Mouse (Mus musculus) liver, postnatal 0 days (tissue): ENCODE measurements at regions not wholly inside any gene's neighbourhood (a gene's known extent, or its start where the extent isn't known, plus 50 kb on each side); places are given as distances from the start of the nearest gene placed in this dataset.

Source experiments
- ATAC-seq: fragments of 200-750 bp; cut with Nextera tagmentation; 2 replicates; pipeline ENCODE4 v1.8.0; 2017; ENCODE audit warnings: mild to moderate bottlenecking, moderate library complexity
- DNase-seq: peaks from one replicate; pipeline ENCODE4 v3.0.0-alpha.2; 2016
- H3K27ac ChIP-seq: fragments of 300-500 bp; sonication (generic); 2 replicates; pipeline ENCODE4 v1.5.1; 2014; ENCODE audit warnings: antibody characterized with exemption, moderate library complexity, mild to moderate bottlenecking, low read depth
- H3K27me3 ChIP-seq: fragments of 300-500 bp; sonication (generic); 2 replicates; pipeline ENCODE4 v1.6.1; 2014; ENCODE audit warnings: low read length, control low read depth, mixed read lengths; ENCODE audit not compliant: insufficient read depth
- H3K36me3 ChIP-seq: fragments of 300-500 bp; sonication (generic); replicated peaks from 2 replicates; pipeline ENCODE4 v1.6.1; 2014; ENCODE audit warnings: mild to moderate bottlenecking, control low read depth, low read length, moderate library complexity, mixed read lengths; ENCODE audit not compliant: insufficient read depth
- H3K4me1 ChIP-seq: fragments of 300-500 bp; sonication (generic); 2 replicates; pipeline ENCODE4 v1.6.1; 2014; ENCODE audit warnings: antibody characterized with exemption, mild to moderate bottlenecking, control low read depth; ENCODE audit not compliant: insufficient read depth
- H3K4me2 ChIP-seq: fragments of 300-500 bp; sonication (generic); 2 replicates; pipeline ENCODE4 v1.6.1; 2014; ENCODE audit warnings: low read depth, mild to moderate bottlenecking, low read length, moderate library complexity, mixed read lengths
- H3K4me3 ChIP-seq: fragments of 300-500 bp; sonication (generic); 2 replicates; pipeline ENCODE4 v1.5.1; 2014; ENCODE audit warnings: low read depth, low read length
- H3K9ac ChIP-seq: fragments of 300-500 bp; sonication (generic); replicated peaks from 2 replicates; pipeline ENCODE4 v1.6.1; 2014; ENCODE audit warnings: mild to moderate bottlenecking, moderate library complexity
- H3K9me3 ChIP-seq: fragments of 300-500 bp; sonication (generic); 2 replicates; pipeline ENCODE4 v1.6.1; 2016; ENCODE audit warnings: mild to moderate bottlenecking, control low read depth, low read length, mixed read lengths
- CTCF ChIP-seq: sonication (generic); IDR thresholded peaks from 2 replicates; pipeline ENCODE4 v1.5.1; 2016; ENCODE audit warnings: antibody characterized with exemption, low read depth
- EP300 ChIP-seq: IDR thresholded peaks from 2 replicates; pipeline ENCODE4 v1.6.1; 2016; ENCODE audit warnings: antibody characterized with exemption, low read depth, mild to moderate bottlenecking
- WGBS: fragments of 180-500 bp; shearing (Covaris S2); extraction: QIAGEN DNeasy Blood & Tissue Kit; methylation state at CpG from one replicate; pipeline ENCODE4 v1.1.7; 2014; ENCODE audit not compliant: insufficient replicate concordance; 5-methylcytosine and 5-hydroxymethylcytosine counted together

DNA sequence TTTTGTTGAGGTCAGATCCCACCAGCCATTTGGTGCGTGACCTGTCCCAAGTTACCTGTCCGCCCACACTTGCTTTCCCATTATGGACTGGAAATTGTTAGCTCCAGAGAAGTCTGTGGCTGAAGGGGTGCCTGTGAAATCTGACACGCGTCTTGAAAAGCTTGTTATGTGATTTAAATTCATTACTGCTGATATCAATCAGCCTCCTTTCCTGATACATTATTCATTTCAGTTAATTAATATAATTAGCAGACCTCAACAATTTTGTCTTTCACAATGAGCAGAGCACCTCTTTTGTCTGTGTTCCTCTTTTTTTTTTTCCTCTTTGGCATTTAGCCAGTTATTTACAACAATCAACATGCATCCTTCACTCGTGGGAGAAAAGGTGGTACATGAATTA, 58.6 kb upstream of the Grip1 start:
- Histone ChIP-seq H3K4me1 (no peaks in the 10 kb centered on the region), H3K9me3 (no peaks in the 10 kb centered on the region), H3K4me3 (no peak overlapping the region), H3K27me3 (no peaks in the 10 kb centered on the region), H3K36me3 (no peaks in the 10 kb centered on the region), H3K9ac (no peak overlapping the region), H3K4me2 (no peak overlapping the region), H3K27ac (no peak overlapping the region)
- TF ChIP-seq CTCF (no peak), EP300 (no peak)
- DNase-seq (no peak), ATAC-seq (no peak)
- 80% methylated on average over 5 of the region's 5 CpGs for WGBS

- no peak overlapping the region for H3K4me2 ChIP-seq
- H3K36me3 ChIP-seq: no peaks in the 10 kb centered on the region
- H3K4me1 ChIP-seq: no peaks in the 10 kb centered on the region
- 74% methylated on average over 3 of the region's 3 CpGs for WGBS
- no peak for TF ChIP-seq CTCF
- TF ChIP-seq EP300: no peak
- no peak for DNase-seq
- no peaks in the 10 kb centered on the region for H3K9me3 ChIP-seq
- H3K27ac ChIP-seq: no peak overlapping the region
- no peak for ATAC-seq
- no peak overlapping the region for H3K9ac ChIP-seq
- H3K4me3 ChIP-seq: no peak overlapping the region
- H3K27me3 ChIP-seq: no peaks in the 10 kb centered on the region
Observed at GRCm38 (mm10) chr10:119387924-119388323, 65.7 kb upstream of the Grip1 start.

GRCm38 (mm10) chr10:119382257-119382656, 71.4 kb upstream of the Grip1 start:
- H3K36me3 ChIP-seq: no peaks in the 10 kb centered on the region

GRCm38 (mm10) chr10:119368566-119368965, 85.1 kb upstream of the Grip1 start:
- Histone ChIP-seq H3K4me1 (no peaks in the 10 kb centered on the region), H3K4me3 (no peak overlapping the region), H3K27ac (no peak overlapping the region), H3K27me3 (no peaks in the 10 kb centered on the region), H3K4me2 (no peak overlapping the region), H3K36me3 (no peaks in the 10 kb centered on the region), H3K9me3 (no peaks in the 10 kb centered on the region), H3K9ac (no peak overlapping the region)
- TF ChIP-seq CTCF (no peak), EP300 (no peak)
- DNase-seq (no peak), ATAC-seq (no peak)
- WGBS: 54% methylated on average over 5 of the region's 5 CpGs

More at GRCm38 (mm10) chr10:119382257-119382656, 71.4 kb upstream of the Grip1 start:
- no peaks in the 10 kb centered on the region for H3K9me3 ChIP-seq
- ATAC-seq: no peak
- TF ChIP-seq CTCF: no peak
- no peak for TF ChIP-seq EP300
- no peak for DNase-seq
- WGBS: 48% methylated on average over 11 of the region's 11 CpGs
- H3K4me1 ChIP-seq: no peaks in the 10 kb centered on the region
- no peak overlapping the region for H3K4me3 ChIP-seq
- H3K4me2 ChIP-seq: no peak overlapping the region
- no peak overlapping the region for H3K27ac ChIP-seq
- H3K9ac ChIP-seq: no peak overlapping the region
- no peaks in the 10 kb centered on the region for H3K27me3 ChIP-seq

DNA sequence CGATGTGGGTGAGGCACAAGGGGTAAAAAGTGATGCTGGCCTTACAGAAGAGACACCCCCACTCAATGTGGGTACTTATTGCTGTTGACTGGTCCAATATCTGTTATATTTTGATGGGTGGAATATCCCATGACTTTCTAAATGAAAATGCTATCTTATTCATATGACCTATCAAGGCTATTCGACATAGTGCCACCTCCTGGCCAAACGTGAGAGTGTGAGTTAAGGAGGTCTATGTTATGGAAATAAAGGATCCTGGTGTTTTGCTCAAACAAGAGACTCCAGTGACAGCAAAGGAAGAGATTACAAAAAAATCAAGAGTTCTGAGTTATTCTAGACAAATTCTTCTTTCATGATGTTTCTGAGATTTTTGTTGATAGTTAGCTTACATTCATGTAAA, 90.0 kb upstream of the Grip1 start:
- TF ChIP-seq CTCF (peak; percentile 57), EP300 (no peak)
- WGBS: 39% methylated on average over 3 of the region's 3 CpGs
- DNase-seq (peak; percentile 22), ATAC-seq (no peak)
- Histone ChIP-seq H3K4me1 (no peaks in the 10 kb centered on the region), H3K27me3 (no peaks in the 10 kb centered on the region), H3K9me3 (no peaks in the 10 kb centered on the region), H3K27ac (no peak overlapping the region), H3K4me2 (no peak overlapping the region), H3K9ac (no peak overlapping the region), H3K4me3 (no peak overlapping the region), H3K36me3 (no peaks in the 10 kb centered on the region)

DNA sequence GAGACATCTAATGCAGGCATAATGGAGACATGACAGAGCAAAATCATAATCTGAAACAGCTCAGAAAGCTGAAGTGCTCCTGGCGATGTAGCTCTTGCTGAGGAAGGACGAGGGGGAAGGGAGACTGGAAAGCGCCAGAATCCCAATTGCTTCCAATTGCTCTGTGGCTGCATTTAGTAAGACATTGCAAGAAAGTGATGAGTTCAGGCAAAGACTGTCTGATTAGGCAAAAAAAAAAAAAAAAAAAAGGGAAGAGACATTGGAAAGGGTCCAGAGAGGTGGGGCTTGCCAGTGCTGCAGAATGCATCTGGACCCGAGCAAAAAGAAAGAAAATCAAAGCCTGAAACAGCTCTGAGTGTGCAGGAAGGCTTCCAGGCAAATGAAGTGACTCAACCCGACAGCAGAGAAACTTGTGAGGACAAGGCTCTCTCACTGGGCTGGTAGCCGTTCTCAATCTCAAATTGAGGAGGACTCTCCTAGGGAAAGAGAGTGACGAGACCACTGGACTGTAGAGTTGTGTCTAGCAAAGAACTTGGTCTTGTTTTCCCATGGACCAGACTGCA, 94.8 kb upstream of the Grip1 start:
- WGBS: 57% methylated on average over 7 of the region's 7 CpGs
- H3K4me1 ChIP-seq: no peaks in the 10 kb centered on the region
- no peak for DNase-seq

More for the DNA sequence above, 94.8 kb upstream of the Grip1 start:
- Histone ChIP-seq H3K36me3 (no peaks in the 10 kb centered on the region), H3K4me2 (no peak overlapping the region), H3K9me3 (no peaks in the 10 kb centered on the region), H3K27ac (no peak overlapping the region), H3K4me3 (no peak overlapping the region), H3K9ac (no peak overlapping the region), H3K27me3 (no peaks in the 10 kb centered on the region)
- no peak for ATAC-seq
- no peak for TF ChIP-seq EP300
- no peak for TF ChIP-seq CTCF
